Comparison of ENCODE assay signal across 18 mouse cellular contexts in the genomic region with DNA sequence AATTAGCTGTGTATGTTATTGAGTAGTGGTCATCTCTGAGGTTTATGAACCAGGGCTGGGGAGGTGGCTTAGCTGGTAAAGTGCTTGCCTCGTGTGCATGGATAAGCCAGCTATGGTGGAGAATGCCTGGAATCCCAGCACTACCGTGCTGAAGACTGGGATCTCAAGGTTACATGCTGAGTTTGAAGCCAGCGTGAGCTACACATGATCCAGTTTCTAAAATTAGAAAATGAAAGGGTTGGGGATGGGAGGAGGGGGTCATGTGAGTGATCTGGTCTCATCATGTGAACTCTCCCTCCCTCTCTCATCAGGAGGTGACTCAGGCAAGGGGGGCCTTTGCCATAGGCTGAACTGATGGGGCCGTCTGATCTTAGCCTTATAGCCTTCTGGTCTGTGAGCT. TPM values are rescaled to one million over a fixed set of nuclear protein-coding genes. Genes with fewer than 3 reads are reported as not detected.
A peak's percentile ranks its signal among the peaks of the same experiment; 100 is the strongest.
DNase-seq lines count a peak whose midpoint lies in the region; ATAC-seq and TF ChIP-seq lines count a peak whose summit lies in the region.
"Had no signal": no experiment of that assay in that cellular context is flagged by ENCODE, and none has a peak within 500 bp of the region (broad histone marks: within the 10 kb centered on the region; RNA-seq: fewer than 3 reads in every experiment).

No protein-coding gene starts in this region.

- H3K4me1 ChIP-seq in heart, embryonic 10.5 days = no peaks in the 10 kb centered on the region
- H3K4me1 ChIP-seq in forebrain, embryonic 12.5 days = no peaks in the 10 kb centered on the region
- H3K4me1 ChIP-seq: hindbrain, embryonic 12.5 days; midbrain, embryonic 13.5 days had no signal

- no peak overlapping the region for H3K9ac ChIP-seq in forebrain, embryonic 12.5 days
- H3K9ac ChIP-seq: hindbrain, embryonic 12.5 days; midbrain, embryonic 13.5 days had no signal

- no peak for TF ChIP-seq CTCF in C2C12 (IDR thresholded peaks at IDR 0.05; ENCODE audit: control insufficient read depth, insufficient read depth, insufficient read length)

- H3K79me3 ChIP-seq in C2C12 (ENCODE audit: low read depth) = no peaks in the 10 kb centered on the region

- DNase-seq in Muller cell, postnatal 12 days (ENCODE audit: inconsistent ontology term) = peak; percentile 63
- peak; percentile 79 for DNase-seq in heart, embryonic 10.5 days (ENCODE audit: low spot score)
- peak; percentile 42 for DNase-seq in heart, postnatal 4 days
- DNase-seq in frontal cortex, postnatal 10 days (ENCODE audit: low spot score in 2 of 2) = no peak
- DNase-seq in urinary bladder, postnatal 14 days (ENCODE audit: low spot score) = no peak
- DNase-seq: cerebellum, adult 8-10 months; embryo, embryonic 11 days; gastrocnemius, postnatal 25 days; lung, adult 2 months; lung, postnatal 4 days; right cerebral cortex, postnatal 25 days had no signal

- H3K4me2 ChIP-seq in forebrain, embryonic 12.5 days = no peak overlapping the region
- H3K4me2 ChIP-seq: hindbrain, embryonic 12.5 days; midbrain, embryonic 13.5 days had no signal

- H3K27ac ChIP-seq in heart, embryonic 10.5 days = peak overlapping the region; percentile 60
- no peak overlapping the region for H3K27ac ChIP-seq in forebrain, embryonic 12.5 days
- H3K27ac ChIP-seq: hindbrain, embryonic 12.5 days; midbrain, embryonic 13.5 days had no signal

- no peaks in the 10 kb centered on the region for H3K27me3 ChIP-seq in C2C12 (ENCODE audit: control insufficient read depth, insufficient read depth, insufficient read length)
- H3K27me3 ChIP-seq in heart, embryonic 10.5 days (ENCODE audit: insufficient read depth, poor library complexity, severe bottlenecking) = no peaks in the 10 kb centered on the region
- H3K27me3 ChIP-seq in forebrain, embryonic 12.5 days = no peaks in the 10 kb centered on the region
- H3K27me3 ChIP-seq: CH12.LX; hindbrain, embryonic 12.5 days; midbrain, embryonic 13.5 days; Patski had no signal

- no peak overlapping the region for H3ac ChIP-seq in C2C12 (ENCODE audit: control insufficient read depth, insufficient read length, low read depth)

- no peaks in the 10 kb centered on the region for H3K36me3 ChIP-seq in C2C12 (ENCODE audit: control insufficient read depth, insufficient read depth)
- no peaks in the 10 kb centered on the region for H3K36me3 ChIP-seq in heart, embryonic 10.5 days
- H3K36me3 ChIP-seq in forebrain, embryonic 12.5 days (replicated peaks) = no peaks in the 10 kb centered on the region
- H3K36me3 ChIP-seq: hindbrain, embryonic 12.5 days; midbrain, embryonic 13.5 days had no signal

- WGBS in heart, embryonic 10.5 days = 29% methylated on average over 4 of the region's 4 CpGs
- WGBS in forebrain, embryonic 12.5 days = 63% methylated on average over 4 of the region's 4 CpGs

- no peaks in the 10 kb centered on the region for H3K9me3 ChIP-seq in heart, embryonic 10.5 days
- H3K9me3 ChIP-seq in forebrain, embryonic 12.5 days = no peaks in the 10 kb centered on the region
- H3K9me3 ChIP-seq: hindbrain, embryonic 12.5 days; midbrain, embryonic 13.5 days had no signal

- no peak for ATAC-seq in forebrain, embryonic 12.5 days (ENCODE audit: low FRiP score)
- ATAC-seq: forebrain, embryonic 16.5 days; midbrain, embryonic 13.5 days; Patski had no signal

- no peaks in the 10 kb centered on the region for H3K79me2 ChIP-seq in C2C12 (ENCODE audit: control insufficient read depth, insufficient read depth)

- H3K4me3 ChIP-seq in C2C12 (ENCODE audit: insufficient read depth, poor library complexity, severe bottlenecking) = no peak overlapping the region
- H3K4me3 ChIP-seq in heart, embryonic 10.5 days = no peak overlapping the region
- no peak overlapping the region for H3K4me3 ChIP-seq in forebrain, embryonic 12.5 days (replicated peaks)
- H3K4me3 ChIP-seq: hindbrain, embryonic 12.5 days; midbrain, embryonic 13.5 days had no signal

TF ChIP-seq in C2C12, 6 proteins besides CTCF, POLR2A, EP300 and RAD21:
- no peak for TF ChIP-seq FOSL1 (IDR thresholded peaks at IDR 0.05; ENCODE audit: insufficient read depth, low read length, poor library complexity, severe bottlenecking)
- peak; percentile 64 for TF ChIP-seq USF1 (IDR thresholded peaks at IDR 0.05; ENCODE audit: low read depth)
- TF ChIP-seq MYOG (IDR thresholded peaks at IDR 0.05; ENCODE audit: control insufficient read depth, extremely low read depth, insufficient read length) = no peak
- TF ChIP-seq MAX (IDR thresholded peaks at IDR 0.05) = no peak

RNA-seq across cellular contexts. Expression of a gene that starts 30.6 kb away (rescaled TPM):
- polyA plus RNA-seq in C2C12 (2012; fragmentation: generic; extraction: Trizol) = 23.0 TPM
- polyA plus RNA-seq in heart, embryonic 10.5 days (2016; fragmentation: Nextera tagmentation; extraction: Ambion mirVana) = 27.4 and 33.0 TPM in 2 replicates
- 10 to 100 TPM; 29.9 to 35.3 TPM for total RNA-seq in heart, postnatal 4 days (2021)
- 25.5 and 28.4 TPM in 2 replicates for polyA plus RNA-seq in forebrain, embryonic 12.5 days (2016; fragmentation: Nextera tagmentation; extraction: Ambion mirVana)

RNA-seq across cellular contexts. Expression of a gene that starts 44.3 kb away (rescaled TPM):
- polyA plus RNA-seq in C2C12 (2012; fragmentation: generic; extraction: Trizol) = 0.01 TPM
- 0.11 and 0.35 TPM in 2 replicates for polyA plus RNA-seq in heart, embryonic 10.5 days (2016; fragmentation: Nextera tagmentation; extraction: Ambion mirVana)
- total RNA-seq in heart, postnatal 4 days (2021) = 1 to 10 TPM in 1 of 2 experiments, under 1 TPM in 1; 0.86 to 1.3 TPM
- 0.40 and 0.45 TPM in 2 replicates for polyA plus RNA-seq in forebrain, embryonic 12.5 days (2016; fragmentation: Nextera tagmentation; extraction: Ambion mirVana)
- polyA plus RNA-seq: Patski had no signal

Comparison
In these comparisons a context has a peak if more than half of its experiments do, and no peak if none do; other contexts are left out.
1. DNase-seq: peak in Muller cell, postnatal 12 days (single experiment), heart, embryonic 10.5 days (single experiment) and heart, postnatal 4 days (single experiment); none in frontal cortex, postnatal 10 days (0 of 2) and urinary bladder, postnatal 14 days (single experiment).